Mouse (Mus musculus) heart, adult 2 months (tissue): ENCODE data around the gene Pank4. TPM values are rescaled to one million over a fixed set of nuclear protein-coding genes. Genes with fewer than 3 reads are reported as not detected.

Experiments
- DNase-seq, 2 experiments: peaks; one replicate each; pipeline ENCODE4 v3.0.0; 2021
- H3K27ac ChIP-seq: fragments of 200-600 bp; 2 replicates; pipeline ENCODE4 v1.8.1; 2022
- H3K27me3 ChIP-seq: fragments of 200-500 bp; 2 replicates; pipeline ENCODE4 v1.6.1; 2012; ENCODE audit warnings: mild to moderate bottlenecking, low read length, inconsistent platforms, mixed read lengths; ENCODE audit not compliant: control insufficient read depth, insufficient read depth
- H3K36me3 ChIP-seq: fragments of 200-500 bp; 2 replicates; pipeline ENCODE4 v1.6.1; 2012; ENCODE audit warnings: low read length, inconsistent platforms; ENCODE audit not compliant: control insufficient read depth, insufficient read depth
- H3K4me1 ChIP-seq: fragments of 200-500 bp; 2 replicates; pipeline ENCODE4 v1.6.1; 2011; ENCODE audit warnings: low read length; ENCODE audit not compliant: control insufficient read depth, insufficient read depth
- H3K4me3 ChIP-seq: fragments of 200-600 bp; 2 replicates; pipeline ENCODE4 v1.8.1; 2022
- H3K79me2 ChIP-seq: fragments of 200-500 bp; replicated peaks from 2 replicates; pipeline ENCODE4 v1.6.1; 2012; ENCODE audit warnings: mild to moderate bottlenecking, inconsistent platforms, low read length, moderate library complexity, mixed read lengths; ENCODE audit not compliant: control insufficient read depth, insufficient read depth
- H3K9ac ChIP-seq: fragments of 200-500 bp; 2 replicates; pipeline ENCODE4 v1.6.1; 2012; ENCODE audit warnings: low read depth, mild to moderate bottlenecking, control low read depth, inconsistent platforms, low read length, mixed read lengths
- CTCF ChIP-seq: fragments of 200-600 bp; IDR thresholded peaks from 2 replicates; pipeline ENCODE4 v1.8.1; 2022; ENCODE audit warnings: antibody characterized with exemption, mild to moderate bottlenecking, moderate library complexity
- EP300 ChIP-seq: fragments of 200-500 bp; IDR thresholded peaks from 2 replicates; pipeline ENCODE4 v1.6.1; 2011; ENCODE audit warnings: low read depth, low read length, control low read depth; ENCODE audit not compliant: insufficient read depth
- POLR2A ChIP-seq: fragments of 200-500 bp; IDR thresholded peaks from 2 replicates; pipeline ENCODE4 v1.6.1; 2011; ENCODE audit warnings: mild to moderate bottlenecking, low read depth, low read length, control low read depth; ENCODE audit not compliant: insufficient read depth
- WGBS: fragments of 180-500 bp; shearing (Covaris S2); methylation state at CpG from one replicate; pipeline ENCODE4 v1.1.7; 2018; 5-methylcytosine and 5-hydroxymethylcytosine counted together
- intact Hi-C: fragments of 180-260 bp; cut with DNase I; formaldehyde crosslinking; loops from one replicate; pipeline ENCODE4 v1.15.1; 2025
- polyA plus RNA-seq: library from polyadenylated mRNA; depleted of rRNA; stranded (reverse); fragments of >200 nt; gene quantifications from 2 replicates; pipeline ENCODE4 v1.2.3, GENCODE M21; 2012
- total RNA-seq, 2 experiments: library from RNA; stranded (reverse); gene quantifications; 2 replicates each; pipeline ENCODE4 v1.2.3; 2021

Gene Pank4
- total and polyA plus RNA-seq, 3 experiments: 40.7 to 59.6 (median 43.9) TPM

GRCm38 (mm10) chr4:154940156-154940555 lies 23.8 kb upstream of the Pank4 start:
- Histone ChIP-seq H3K4me3 (no peak overlapping the region), H3K36me3 (no peaks in the 10 kb centered on the region), H3K4me1 (peaks cover 1% of the 10 kb centered on the region; the same call in 1 of the 2 replicates), H3K79me2 (no peaks in the 10 kb centered on the region), H3K27ac (no peak overlapping the region), H3K27me3 (no peaks in the 10 kb centered on the region), H3K9ac (no peak overlapping the region)
- intact Hi-C loops: no loop called here
- 78% methylated on average over 2 of the region's 2 CpGs for WGBS
- TF ChIP-seq EP300: no peak
- no peak for TF ChIP-seq POLR2A
- no peak for TF ChIP-seq CTCF
- DNase-seq: no peak

- peaks cover 1% of the 10 kb centered on the region; the same call in 1 of the 2 replicates for H3K4me1 ChIP-seq
- 74% methylated on average over 5 of the region's 5 CpGs for WGBS
- H3K27me3 ChIP-seq: no peaks in the 10 kb centered on the region
- no peaks in the 10 kb centered on the region for H3K79me2 ChIP-seq
- H3K9ac ChIP-seq: no peak overlapping the region
- H3K27ac ChIP-seq: no peak overlapping the region
- intact Hi-C loops: no loop called here
- no peak for TF ChIP-seq EP300
- no peak for TF ChIP-seq POLR2A
- TF ChIP-seq CTCF: no peak
- H3K36me3 ChIP-seq: no peaks in the 10 kb centered on the region
- DNase-seq: no peak
- H3K4me3 ChIP-seq: no peak overlapping the region
Measured at GRCm38 (mm10) chr4:154941831-154942230, 22.1 kb upstream of the Pank4 start.

DNA sequence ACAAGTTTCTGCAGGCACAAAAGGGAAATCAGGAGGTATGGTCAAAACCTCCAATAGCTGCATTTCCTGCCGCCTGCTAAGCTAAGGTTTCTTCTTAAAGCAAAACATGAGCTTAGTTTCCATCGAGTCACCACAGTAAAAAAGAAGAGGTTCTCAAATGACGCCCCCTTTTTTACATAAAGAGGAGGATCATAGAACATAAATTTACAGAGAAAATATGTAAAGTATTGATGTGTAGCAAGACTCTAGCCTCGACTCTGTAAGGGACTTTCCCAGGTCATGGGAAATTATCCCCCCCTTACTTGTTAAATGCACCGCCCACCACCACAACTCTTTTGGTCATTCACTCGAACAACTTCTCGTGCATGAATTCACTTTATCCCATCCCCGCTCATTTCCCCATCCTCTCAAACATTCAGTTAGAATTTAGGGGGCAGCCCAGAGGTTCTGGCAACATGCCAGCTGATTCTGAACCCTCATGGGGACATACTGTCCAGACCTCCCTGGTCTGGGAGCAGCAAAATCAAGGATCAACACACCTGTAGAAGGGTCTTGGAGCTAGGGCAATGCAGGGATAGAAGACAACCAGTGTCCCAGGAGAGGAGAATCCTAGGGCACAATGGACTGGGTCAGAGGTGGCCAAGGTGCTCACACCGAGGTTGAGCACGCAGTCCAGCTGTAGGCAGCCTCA lies 21.1 kb upstream of the Pank4 start:
- WGBS: 73% methylated on average over 10 of the region's 10 CpGs
- H3K9ac ChIP-seq: no peak overlapping the region
- H3K27ac ChIP-seq: no peak overlapping the region
- DNase-seq: no peak
- intact Hi-C loops: no loop called here
- H3K4me3 ChIP-seq: no peak overlapping the region
- TF ChIP-seq CTCF (no peak), POLR2A (no peak), EP300 (no peak)
- no peaks in the 10 kb centered on the region for H3K79me2 ChIP-seq
- H3K4me1 ChIP-seq: peaks cover 1% of the 10 kb centered on the region; the same call in 1 of the 2 replicates
- H3K36me3 ChIP-seq: no peaks in the 10 kb centered on the region
- H3K27me3 ChIP-seq: no peaks in the 10 kb centered on the region

GRCm38 (mm10) chr4:154943323-154944039 lies 20.4 kb upstream of the Pank4 start:
- Histone ChIP-seq H3K27me3 (no peaks in the 10 kb centered on the region), H3K27ac (no peak overlapping the region; the same call in 1 of the 2 replicates), H3K9ac (no peak overlapping the region), H3K36me3 (no peaks in the 10 kb centered on the region), H3K79me2 (no peaks in the 10 kb centered on the region), H3K4me3 (no peak overlapping the region), H3K4me1 (peaks cover 1% of the 10 kb centered on the region; the same call in 1 of the 2 replicates)
- DNase-seq: peak in 1 of 2 experiments; percentile 11
- intact Hi-C loops: loop anchor here (1.0 to 2.0 kb wide), 4 partner anchors 21 to 123 kb away; partner anchors contain the start of genes Pank4 and Pex10
- TF ChIP-seq POLR2A: no peak
- TF ChIP-seq EP300: no peak
- 81% methylated on average over 6 of the region's 6 CpGs for WGBS

- intact Hi-C loops: loop anchor here (1.0 to 2.0 kb wide), 4 partner anchors 21 to 123 kb away; partner anchors contain the start of genes Pank4 and Pex10
- Histone ChIP-seq H3K27ac (no peak overlapping the region; the same call in 1 of the 2 replicates), H3K79me2 (no peaks in the 10 kb centered on the region), H3K27me3 (no peaks in the 10 kb centered on the region), H3K4me1 (peaks cover 1% of the 10 kb centered on the region; the same call in 1 of the 2 replicates), H3K9ac (no peak overlapping the region), H3K36me3 (no peaks in the 10 kb centered on the region), H3K4me3 (no peak overlapping the region)
- WGBS: 8% methylated on average over 2 of the region's 2 CpGs
- peak; percentile 90 for TF ChIP-seq EP300
- TF ChIP-seq POLR2A: no peak
- TF ChIP-seq CTCF: peak; percentile 98
- DNase-seq: peak; percentile 75 to 83
Measured at GRCm38 (mm10) chr4:154944121-154944590, 19.8 kb upstream of the Pank4 start.
